Mouse (Mus musculus): Measurements from ENCODE around the gene Chrna1. TPM values are rescaled to one million over a fixed set of nuclear protein-coding genes. Genes with fewer than 3 reads are reported as not detected.

The Chrna1 gene
- polyA plus RNA-seq, 1 experiment: 391 TPM

DNA sequence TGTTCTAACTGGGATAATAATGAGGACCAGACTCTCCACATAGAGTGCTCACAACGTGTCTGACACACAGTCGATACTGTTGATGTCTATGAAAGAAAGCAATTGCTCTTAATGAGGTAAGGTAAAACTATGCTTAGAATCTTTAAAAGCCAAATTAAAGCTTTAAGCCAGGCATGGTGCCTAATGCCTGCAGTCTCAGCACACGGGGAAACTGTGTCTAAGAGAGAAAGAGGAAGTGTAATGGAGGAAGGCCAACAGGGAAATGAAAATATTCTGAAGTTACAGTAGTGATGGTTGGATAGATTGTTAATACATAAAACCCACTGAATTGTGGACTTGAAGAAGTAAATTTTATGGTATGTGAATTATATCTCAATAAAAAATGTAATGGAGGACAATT lies 25.7 kb downstream of the Chrna1 start:
- H3ac ChIP-seq (ENCODE audit: control insufficient read depth, insufficient read length): no peak overlapping the region
- no peak for TF ChIP-seq CEBPB (IDR thresholded peaks at IDR 0.05; ENCODE audit: insufficient read depth, poor library complexity, severe bottlenecking)
- no peak for TF ChIP-seq USF1 (IDR thresholded peaks at IDR 0.05; ENCODE audit: low read depth)
- TF ChIP-seq POLR2A (IDR thresholded peaks at IDR 0.05; ENCODE audit: insufficient read length, low read depth): no peak
- TF ChIP-seq POLR2AphosphoS2 (IDR thresholded peaks at IDR 0.05; ENCODE audit: insufficient read length, low read depth): no peak
- no peak for TF ChIP-seq MYOD1 (IDR thresholded peaks at IDR 0.05; ENCODE audit: control insufficient read depth in 1 of 3, insufficient read length in 2 of 3, low read depth in 2 of 3)
- no peak for TF ChIP-seq E2F4 (IDR thresholded peaks at IDR 0.05; ENCODE audit: insufficient read depth)
- TF ChIP-seq SRF (IDR thresholded peaks at IDR 0.05; ENCODE audit: control insufficient read depth, insufficient read length, low read depth): no peak
- no peak for TF ChIP-seq TCF3 (IDR thresholded peaks at IDR 0.05; ENCODE audit: insufficient read length, low read depth)
- no peak for TF ChIP-seq MYOG (IDR thresholded peaks at IDR 0.05; ENCODE audit: control insufficient read depth in 1 of 3, insufficient read depth in 1 of 3, insufficient read length in 2 of 3, low read depth in 2 of 3)
- no peak for TF ChIP-seq MAX (IDR thresholded peaks at IDR 0.05; ENCODE audit: low read depth)
- no peak for TF ChIP-seq REST (IDR thresholded peaks at IDR 0.05; ENCODE audit: insufficient read depth, insufficient read length)
- no peak for TF ChIP-seq TCF12 (IDR thresholded peaks at IDR 0.05; ENCODE audit: insufficient read depth, poor library complexity, severe bottlenecking)
- H3K79me2 ChIP-seq (ENCODE audit: control insufficient read depth, insufficient read depth): no peaks in the 10 kb centered on the region
- no peaks in the 10 kb centered on the region for H3K36me3 ChIP-seq (ENCODE audit: control insufficient read depth, insufficient read depth)
- H3K27me3 ChIP-seq (ENCODE audit: control insufficient read depth, insufficient read depth, insufficient read length): no peaks in the 10 kb centered on the region
- H3K4me2 ChIP-seq (ENCODE audit: low read depth): no peak overlapping the region
- H3K4me3 ChIP-seq: no peak overlapping the region

DNA sequence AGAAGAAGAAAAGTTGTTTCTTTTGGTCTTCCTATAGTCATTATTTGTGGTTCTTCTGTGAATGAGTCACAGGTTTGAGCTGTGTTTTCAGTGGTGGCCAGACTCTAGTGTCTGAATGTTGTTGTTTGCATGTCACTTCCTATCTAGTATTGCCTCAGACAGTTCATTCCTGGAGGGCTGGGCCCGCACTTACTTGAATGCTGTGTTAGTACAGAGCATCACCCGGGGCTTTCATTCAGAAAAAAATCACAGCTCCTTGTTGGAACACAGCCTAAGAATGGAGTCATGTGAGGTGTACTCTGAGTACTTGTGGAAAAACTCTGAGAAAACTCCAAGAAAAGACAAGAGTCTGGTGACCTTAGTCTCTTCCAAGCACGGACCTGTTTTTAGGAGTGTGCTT lies 27.2 kb downstream of the Chrna1 start:
- Histone ChIP-seq H3K79me2 (ENCODE audit: control insufficient read depth, insufficient read depth) (no peaks in the 10 kb centered on the region), H3K4me3 (no peak overlapping the region), H3ac (ENCODE audit: control insufficient read depth, insufficient read length) (no peak overlapping the region), H3K36me3 (ENCODE audit: control insufficient read depth, insufficient read depth) (no peaks in the 10 kb centered on the region), H3K27me3 (ENCODE audit: control insufficient read depth, insufficient read depth, insufficient read length) (no peaks in the 10 kb centered on the region), H3K4me2 (ENCODE audit: low read depth) (peak overlapping the region; percentile 53)
- TF ChIP-seq USF1 (IDR thresholded peaks at IDR 0.05; ENCODE audit: low read depth) (peak; percentile 16), CEBPB (IDR thresholded peaks at IDR 0.05; ENCODE audit: insufficient read depth, poor library complexity, severe bottlenecking) (peak; percentile 74), MAX (IDR thresholded peaks at IDR 0.05; ENCODE audit: low read depth) (no peak)

DNA sequence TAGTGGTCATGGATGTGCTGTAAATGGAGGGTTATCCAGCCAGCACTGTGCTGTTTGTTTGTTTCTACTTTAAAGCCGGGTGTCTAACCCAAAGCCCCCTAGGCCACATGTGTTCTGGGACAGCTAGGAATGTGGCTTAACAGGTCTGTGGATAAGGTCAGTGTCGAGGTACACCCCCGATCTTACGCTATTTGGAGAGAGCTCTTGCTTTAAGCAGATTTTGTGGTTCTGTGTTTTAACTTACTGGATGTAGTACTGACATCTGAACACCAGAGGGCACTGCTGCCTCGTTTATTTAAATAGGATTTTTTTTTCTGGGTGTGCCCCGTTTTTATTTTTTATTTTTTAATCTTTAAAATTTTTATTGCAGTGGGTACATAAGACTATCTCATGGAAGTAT lies 29.4 kb downstream of the Chrna1 start:
- Histone ChIP-seq H3K4me2 (ENCODE audit: low read depth) (peak overlapping the region; percentile 66), H3K36me3 (ENCODE audit: control insufficient read depth, insufficient read depth) (no peaks in the 10 kb centered on the region), H3K4me3 (no peak overlapping the region), H3K27me3 (ENCODE audit: control insufficient read depth, insufficient read depth, insufficient read length) (no peaks in the 10 kb centered on the region), H3K79me2 (ENCODE audit: control insufficient read depth, insufficient read depth) (no peaks in the 10 kb centered on the region), H3ac (ENCODE audit: control insufficient read depth, insufficient read length) (no peak overlapping the region)
- no peak for TF ChIP-seq MYOD1 (IDR thresholded peaks at IDR 0.05; ENCODE audit: control insufficient read depth in 1 of 3, insufficient read length in 2 of 3, low read depth in 2 of 3)
- TF ChIP-seq SRF (IDR thresholded peaks at IDR 0.05; ENCODE audit: control insufficient read depth, insufficient read length, low read depth): no peak
- TF ChIP-seq TCF3 (IDR thresholded peaks at IDR 0.05; ENCODE audit: insufficient read length, low read depth): no peak
- TF ChIP-seq USF1 (IDR thresholded peaks at IDR 0.05; ENCODE audit: low read depth): no peak
- no peak for TF ChIP-seq TCF12 (IDR thresholded peaks at IDR 0.05; ENCODE audit: insufficient read depth, poor library complexity, severe bottlenecking)
- TF ChIP-seq MYOG (IDR thresholded peaks at IDR 0.05; ENCODE audit: control insufficient read depth in 1 of 3, insufficient read depth in 1 of 3, insufficient read length in 2 of 3, low read depth in 2 of 3): no peak
- no peak for TF ChIP-seq POLR2AphosphoS2 (IDR thresholded peaks at IDR 0.05; ENCODE audit: insufficient read length, low read depth)
- TF ChIP-seq E2F4 (IDR thresholded peaks at IDR 0.05; ENCODE audit: insufficient read depth): no peak
- no peak for TF ChIP-seq POLR2A (IDR thresholded peaks at IDR 0.05; ENCODE audit: insufficient read length, low read depth)
- no peak for TF ChIP-seq MAX (IDR thresholded peaks at IDR 0.05; ENCODE audit: low read depth)
- TF ChIP-seq REST (IDR thresholded peaks at IDR 0.05; ENCODE audit: insufficient read depth, insufficient read length): no peak
- no peak for TF ChIP-seq CEBPB (IDR thresholded peaks at IDR 0.05; ENCODE audit: insufficient read depth, poor library complexity, severe bottlenecking)

DNA sequence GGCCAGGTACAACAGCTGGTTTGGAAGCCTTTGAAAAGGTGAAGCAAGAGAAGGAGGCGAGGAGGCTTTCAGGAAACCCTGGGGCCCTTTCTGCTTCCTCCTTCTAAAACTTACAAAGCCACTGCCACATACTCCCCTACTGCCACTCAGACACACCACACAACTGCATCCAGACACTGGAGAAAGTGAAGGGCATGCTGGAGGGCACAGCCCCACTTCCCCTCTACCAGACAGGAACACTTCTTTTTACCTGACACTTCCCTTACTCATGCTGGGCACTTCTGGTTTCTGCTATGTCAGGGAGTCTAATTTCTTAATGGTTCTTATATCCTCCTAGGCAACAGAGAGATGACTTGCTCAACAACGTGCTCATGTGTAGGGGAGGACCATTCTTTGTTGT lies 31.6 kb downstream of the Chrna1 start:
- H3K79me2 ChIP-seq (ENCODE audit: control insufficient read depth, insufficient read depth): no peaks in the 10 kb centered on the region
- H3K4me2 ChIP-seq (ENCODE audit: low read depth): no peak overlapping the region
- no peak overlapping the region for H3K4me3 ChIP-seq
- H3ac ChIP-seq (ENCODE audit: control insufficient read depth, insufficient read length): no peak overlapping the region
- H3K36me3 ChIP-seq (ENCODE audit: control insufficient read depth, insufficient read depth): no peaks in the 10 kb centered on the region
- H3K27me3 ChIP-seq (ENCODE audit: control insufficient read depth, insufficient read depth, insufficient read length): no peaks in the 10 kb centered on the region
- TF ChIP-seq E2F4 (IDR thresholded peaks at IDR 0.05; ENCODE audit: insufficient read depth) (no peak), POLR2A (IDR thresholded peaks at IDR 0.05; ENCODE audit: insufficient read length, low read depth) (no peak), TCF3 (IDR thresholded peaks at IDR 0.05; ENCODE audit: insufficient read length, low read depth) (no peak), TCF12 (IDR thresholded peaks at IDR 0.05; ENCODE audit: insufficient read depth, poor library complexity, severe bottlenecking) (no peak), REST (IDR thresholded peaks at IDR 0.05; ENCODE audit: insufficient read depth, insufficient read length) (no peak), POLR2AphosphoS2 (IDR thresholded peaks at IDR 0.05; ENCODE audit: insufficient read length, low read depth) (no peak), MYOD1 (IDR thresholded peaks at IDR 0.05; ENCODE audit: control insufficient read depth in 1 of 3, insufficient read length in 2 of 3, low read depth in 2 of 3) (no peak), MYOG (IDR thresholded peaks at IDR 0.05; ENCODE audit: control insufficient read depth in 1 of 3, insufficient read depth in 1 of 3, insufficient read length in 2 of 3, low read depth in 2 of 3) (no peak), SRF (IDR thresholded peaks at IDR 0.05; ENCODE audit: control insufficient read depth, insufficient read length, low read depth) (no peak), CEBPB (IDR thresholded peaks at IDR 0.05; ENCODE audit: insufficient read depth, poor library complexity, severe bottlenecking) (no peak), USF1 (IDR thresholded peaks at IDR 0.05; ENCODE audit: low read depth) (no peak), MAX (IDR thresholded peaks at IDR 0.05; ENCODE audit: low read depth) (no peak)

DNA sequence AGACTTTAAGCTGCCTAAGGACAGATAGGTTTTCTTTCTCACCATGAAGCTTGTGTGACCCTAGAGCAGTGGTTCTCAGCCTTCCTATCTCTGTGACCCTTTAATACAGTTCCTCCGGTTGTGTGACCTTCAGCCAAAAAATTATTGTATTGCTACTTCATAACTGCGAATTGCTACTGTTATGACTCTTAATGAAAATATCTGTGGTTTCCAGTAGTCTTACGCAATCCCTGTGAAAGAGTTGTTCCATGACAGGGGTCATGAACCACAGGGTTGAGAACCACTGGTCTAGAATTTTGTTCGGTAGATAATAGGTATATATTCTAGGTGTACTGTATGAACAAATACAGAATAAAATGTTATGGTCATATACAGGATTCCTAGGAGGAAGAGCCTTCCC lies 32.9 kb downstream of the Chrna1 start:
- TF ChIP-seq CEBPB (IDR thresholded peaks at IDR 0.05; ENCODE audit: insufficient read depth, poor library complexity, severe bottlenecking): peak; percentile 99
- no peak for TF ChIP-seq REST (IDR thresholded peaks at IDR 0.05; ENCODE audit: insufficient read depth, insufficient read length)
- Histone ChIP-seq H3K36me3 (ENCODE audit: control insufficient read depth, insufficient read depth) (no peaks in the 10 kb centered on the region), H3K79me2 (ENCODE audit: control insufficient read depth, insufficient read depth) (no peaks in the 10 kb centered on the region), H3K27me3 (ENCODE audit: control insufficient read depth, insufficient read depth, insufficient read length) (no peaks in the 10 kb centered on the region), H3ac (ENCODE audit: control insufficient read depth, insufficient read length) (no peak overlapping the region), H3K4me3 (no peak overlapping the region), H3K4me2 (ENCODE audit: low read depth) (peak overlapping the region; percentile 25)

Data from myocyte (in vitro differentiated cells).